Mouse (Mus musculus) kidney, embryonic 14.5 days (tissue): Measurements from ENCODE around the gene Zfp287. TPM values are rescaled to one million over a fixed set of nuclear protein-coding genes. Genes with fewer than 3 reads are reported as not detected.

Experiments used
- ATAC-seq: fragments of 200-750 bp; cut with Nextera tagmentation; 2 replicates; pipeline ENCODE4 v1.8.0; 2017; ENCODE audit warnings: moderate number of reproducible peaks, mild to moderate bottlenecking, moderate TSS enrichment, moderate library complexity; ENCODE audit not compliant: low FRiP score, low TSS enrichment
- H3K27ac ChIP-seq: fragments of 300-500 bp; sonication (generic); 2 replicates; pipeline ENCODE4 v1.5.1; 2014; ENCODE audit warnings: low read depth, mild to moderate bottlenecking, low read length, moderate library complexity, mixed read lengths
- H3K27me3 ChIP-seq: fragments of 300-500 bp; sonication (generic); 2 replicates; pipeline ENCODE4 v1.6.1; 2014; ENCODE audit warnings: mild to moderate bottlenecking, low read length; ENCODE audit not compliant: control insufficient read depth, insufficient read depth
- H3K36me3 ChIP-seq: fragments of 300-500 bp; sonication (generic); 2 replicates; pipeline ENCODE4 v1.6.1; 2014; ENCODE audit warnings: low read length, mixed read lengths; ENCODE audit not compliant: control insufficient read depth, insufficient read depth
- H3K4me1 ChIP-seq: fragments of 300-500 bp; sonication (generic); 2 replicates; pipeline ENCODE4 v1.6.1; 2014; ENCODE audit warnings: low read length, mixed read lengths; ENCODE audit not compliant: control insufficient read depth, insufficient read depth
- H3K4me2 ChIP-seq: fragments of 300-500 bp; sonication (generic); replicated peaks from 2 replicates; pipeline ENCODE4 v1.6.1; 2014; ENCODE audit warnings: low read depth, mild to moderate bottlenecking, low read length
- H3K4me3 ChIP-seq: fragments of 300-500 bp; sonication (generic); 2 replicates; pipeline ENCODE4 v1.5.1; 2014; ENCODE audit warnings: mild to moderate bottlenecking, low read length
- H3K9ac ChIP-seq: fragments of 300-500 bp; sonication (generic); 2 replicates; pipeline ENCODE4 v1.6.1; 2014; ENCODE audit warnings: low read depth, mild to moderate bottlenecking, low read length, moderate library complexity
- H3K9me3 ChIP-seq: fragments of 300-500 bp; sonication (generic); 2 replicates; pipeline ENCODE4 v1.6.1; 2016; ENCODE audit warnings: low read length; ENCODE audit not compliant: control insufficient read depth
- WGBS: fragments of 180-500 bp; shearing (Covaris S2); extraction: QIAGEN DNeasy Blood & Tissue Kit; methylation state at CpG from one replicate; pipeline ENCODE4 v1.1.7; 2014; 5-methylcytosine and 5-hydroxymethylcytosine counted together
- polyA plus RNA-seq: library from polyadenylated mRNA; unstranded; fragments of >200 nt; fragmentation: Nextera tagmentation; extraction: Ambion mirVana; gene quantifications from 2 replicates; pipeline ENCODE4 v1.2.1, GENCODE M21; 2014

Zfp287 gene
- polyA plus RNA-seq, 1 experiment from 2014 or later: 10.1 TPM

GRCm38 (mm10) chr11:62691592-62691991 is 40.1 kb downstream of the Zfp287 start:
- H3K4me3 ChIP-seq: no peak overlapping the region
- no peaks in the 10 kb centered on the region for H3K9me3 ChIP-seq
- WGBS: 89% methylated on average over 3 of the region's 3 CpGs
- no peak overlapping the region for H3K4me2 ChIP-seq
- no peaks in the 10 kb centered on the region for H3K4me1 ChIP-seq
- no peak overlapping the region for H3K9ac ChIP-seq
- no peaks in the 10 kb centered on the region for H3K27me3 ChIP-seq
- ATAC-seq: no peak
- no peaks in the 10 kb centered on the region for H3K36me3 ChIP-seq
- no peak overlapping the region for H3K27ac ChIP-seq

- H3K9ac ChIP-seq: no peak overlapping the region
- no peaks in the 10 kb centered on the region for H3K4me1 ChIP-seq
- 78% methylated on average over 4 of the region's 4 CpGs for WGBS
- H3K4me3 ChIP-seq: no peak overlapping the region
- no peak overlapping the region for H3K27ac ChIP-seq
- H3K9me3 ChIP-seq: no peaks in the 10 kb centered on the region
- no peak overlapping the region for H3K4me2 ChIP-seq
- no peaks in the 10 kb centered on the region for H3K36me3 ChIP-seq
- no peaks in the 10 kb centered on the region for H3K27me3 ChIP-seq
- ATAC-seq: no peak
Measured at GRCm38 (mm10) chr11:62679954-62680353, 51.8 kb downstream of the Zfp287 start.

GRCm38 (mm10) chr11:62678778-62679354 is 52.8 kb downstream of the Zfp287 start:
- Histone ChIP-seq H3K27ac (no peak overlapping the region), H3K9ac (no peak overlapping the region), H3K4me3 (no peak overlapping the region), H3K4me1 (no peaks in the 10 kb centered on the region), H3K9me3 (no peaks in the 10 kb centered on the region), H3K36me3 (no peaks in the 10 kb centered on the region), H3K27me3 (no peaks in the 10 kb centered on the region), H3K4me2 (no peak overlapping the region)
- 67% methylated on average over 7 of the region's 7 CpGs for WGBS
- no peak for ATAC-seq

- Histone ChIP-seq H3K4me1 (no peaks in the 10 kb centered on the region), H3K4me2 (no peak overlapping the region), H3K36me3 (no peaks in the 10 kb centered on the region), H3K27me3 (no peaks in the 10 kb centered on the region), H3K27ac (no peak overlapping the region), H3K9me3 (no peaks in the 10 kb centered on the region), H3K9ac (no peak overlapping the region), H3K4me3 (no peak overlapping the region)
- 91% methylated on average over 4 of the region's 4 CpGs for WGBS
- peak; percentile 13; the same call in 1 of the 2 replicates for ATAC-seq
Measured at GRCm38 (mm10) chr11:62676290-62676596, 55.5 kb downstream of the Zfp287 start.

GRCm38 (mm10) chr11:62675480-62676289 is 56.0 kb downstream of the Zfp287 start:
- Histone ChIP-seq H3K9ac (peak overlapping the region; percentile 57), H3K4me3 (peak overlapping the region; percentile 19; the same call in 1 of the 2 replicates), H3K36me3 (no peaks in the 10 kb centered on the region), H3K27me3 (no peaks in the 10 kb centered on the region), H3K27ac (no peak overlapping the region), H3K4me2 (peak overlapping the region; percentile 42), H3K9me3 (no peaks in the 10 kb centered on the region), H3K4me1 (no peaks in the 10 kb centered on the region)
- peak; percentile 94 for ATAC-seq
- WGBS: 18% methylated on average over 17 of the region's 17 CpGs

GRCm38 (mm10) chr11:62670006-62670405 is 61.7 kb downstream of the Zfp287 start:
- H3K4me1 ChIP-seq: no peaks in the 10 kb centered on the region
- no peak for ATAC-seq
- H3K27ac ChIP-seq: no peak overlapping the region
- H3K36me3 ChIP-seq: peaks cover 12% of the 10 kb centered on the region
- H3K9ac ChIP-seq: no peak overlapping the region
- no peak overlapping the region for H3K4me3 ChIP-seq
- no peak overlapping the region for H3K4me2 ChIP-seq
- WGBS: 85% methylated on average over 6 of the region's 6 CpGs
- no peaks in the 10 kb centered on the region for H3K27me3 ChIP-seq
- no peaks in the 10 kb centered on the region for H3K9me3 ChIP-seq

- H3K4me2 ChIP-seq: no peak overlapping the region
- no peak overlapping the region for H3K27ac ChIP-seq
- H3K27me3 ChIP-seq: no peaks in the 10 kb centered on the region
- no peak for ATAC-seq
- WGBS: 74% methylated on average over 12 of the region's 12 CpGs
- no peak overlapping the region for H3K4me3 ChIP-seq
- H3K9me3 ChIP-seq: no peaks in the 10 kb centered on the region
- H3K4me1 ChIP-seq: no peaks in the 10 kb centered on the region
- no peak overlapping the region for H3K9ac ChIP-seq
- peaks cover 17% of the 10 kb centered on the region for H3K36me3 ChIP-seq
Measured at GRCm38 (mm10) chr11:62669471-62669870, 62.2 kb downstream of the Zfp287 start.

- Histone ChIP-seq H3K9ac (no peak overlapping the region), H3K27ac (no peak overlapping the region), H3K36me3 (peaks cover 18% of the 10 kb centered on the region), H3K4me1 (no peaks in the 10 kb centered on the region), H3K9me3 (no peaks in the 10 kb centered on the region), H3K4me3 (no peak overlapping the region), H3K27me3 (no peaks in the 10 kb centered on the region), H3K4me2 (no peak overlapping the region)
- ATAC-seq: no peak
- WGBS: 95% methylated on average over 5 of the region's 5 CpGs
Measured at GRCm38 (mm10) chr11:62668986-62669385, 62.7 kb downstream of the Zfp287 start.

- 84% methylated on average over 6 of the region's 6 CpGs for WGBS
- Histone ChIP-seq H3K36me3 (peaks cover 21% of the 10 kb centered on the region), H3K4me3 (no peak overlapping the region), H3K9me3 (no peaks in the 10 kb centered on the region), H3K9ac (no peak overlapping the region), H3K27ac (no peak overlapping the region), H3K27me3 (no peaks in the 10 kb centered on the region), H3K4me2 (no peak overlapping the region), H3K4me1 (no peaks in the 10 kb centered on the region)
- ATAC-seq: no peak
Measured at GRCm38 (mm10) chr11:62664250-62664649, 67.5 kb downstream of the Zfp287 start.
